Mouse (Mus musculus): Measurements from ENCODE around the gene Zfp423.

The Zfp423 gene

DNA sequence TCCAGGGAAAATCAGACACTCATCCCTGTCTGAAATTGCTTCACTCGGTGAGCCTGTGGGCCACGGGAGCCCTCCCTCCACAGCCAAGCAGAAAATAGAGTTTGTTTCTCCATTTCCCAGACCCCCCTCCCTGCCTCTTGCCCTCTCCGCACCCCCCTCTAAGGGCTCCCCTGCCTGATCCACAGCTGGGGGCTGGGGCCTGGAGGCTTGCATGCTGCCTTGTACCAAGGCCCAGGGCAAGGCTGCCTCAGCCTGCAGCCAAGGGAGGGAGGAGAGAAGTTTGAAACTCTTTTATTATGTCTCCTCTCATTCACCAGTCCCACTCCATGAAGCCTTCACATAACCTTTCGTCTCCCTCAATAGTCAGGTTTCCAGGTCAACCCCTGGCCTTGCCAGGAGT, 224.5 kb downstream of the Zfp423 start:
- H3K4me3 ChIP-seq (replicated peaks; ENCODE audit: low read length): no peak overlapping the region
- no peaks in the 10 kb centered on the region for H3K27me3 ChIP-seq (ENCODE audit: insufficient read depth, low read length)
- TF ChIP-seq CTCF (conservative IDR thresholded peaks at IDR 0.05; ENCODE audit: low read length) (no peak), POU5F1 (IDR thresholded peaks at IDR 0.05; ENCODE audit: borderline replicate concordance, low read length) (no peak), NANOG (IDR thresholded peaks at IDR 0.05; ENCODE audit: borderline replicate concordance, low read length) (no peak)
- no peaks in the 10 kb centered on the region; the same call in 1 of the 2 replicates for H3K4me1 ChIP-seq (replicated peaks; ENCODE audit: low read depth, low read length)
- no peaks in the 10 kb centered on the region for H3K36me3 ChIP-seq (ENCODE audit: insufficient read depth, low read length)
- no peaks in the 10 kb centered on the region for H3K9me3 ChIP-seq (ENCODE audit: low read length)

DNA sequence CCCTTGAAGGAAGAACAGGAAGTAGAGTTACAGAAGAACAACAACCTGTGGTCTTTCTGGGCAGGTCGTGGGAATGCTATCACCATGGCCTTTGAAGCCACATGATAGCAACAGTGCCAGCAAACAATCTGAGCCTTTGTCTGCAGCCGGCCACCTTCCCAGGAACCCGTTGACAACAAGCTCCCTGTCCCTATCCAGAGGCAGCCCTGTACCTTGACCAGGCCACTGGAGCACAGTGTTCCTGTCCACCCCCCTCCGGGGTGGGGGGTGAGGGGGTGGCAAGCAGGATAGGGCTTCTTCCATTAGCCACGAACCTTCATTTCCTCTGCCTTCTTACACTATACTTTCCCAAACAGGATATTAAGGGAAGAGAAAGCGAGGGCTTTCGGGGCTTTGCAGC, 224.9 kb downstream of the Zfp423 start:
- Histone ChIP-seq H3K4me3 (replicated peaks; ENCODE audit: low read length) (no peak overlapping the region), H3K27me3 (ENCODE audit: insufficient read depth, low read length) (no peaks in the 10 kb centered on the region), H3K36me3 (ENCODE audit: insufficient read depth, low read length) (no peaks in the 10 kb centered on the region), H3K4me1 (replicated peaks; ENCODE audit: low read depth, low read length) (no peaks in the 10 kb centered on the region; the same call in 1 of the 2 replicates), H3K9me3 (ENCODE audit: low read length) (no peaks in the 10 kb centered on the region)
- no peak for TF ChIP-seq POU5F1 (IDR thresholded peaks at IDR 0.05; ENCODE audit: borderline replicate concordance, low read length)
- no peak for TF ChIP-seq CTCF (conservative IDR thresholded peaks at IDR 0.05; ENCODE audit: low read length)
- TF ChIP-seq NANOG (IDR thresholded peaks at IDR 0.05; ENCODE audit: borderline replicate concordance, low read length): no peak

DNA sequence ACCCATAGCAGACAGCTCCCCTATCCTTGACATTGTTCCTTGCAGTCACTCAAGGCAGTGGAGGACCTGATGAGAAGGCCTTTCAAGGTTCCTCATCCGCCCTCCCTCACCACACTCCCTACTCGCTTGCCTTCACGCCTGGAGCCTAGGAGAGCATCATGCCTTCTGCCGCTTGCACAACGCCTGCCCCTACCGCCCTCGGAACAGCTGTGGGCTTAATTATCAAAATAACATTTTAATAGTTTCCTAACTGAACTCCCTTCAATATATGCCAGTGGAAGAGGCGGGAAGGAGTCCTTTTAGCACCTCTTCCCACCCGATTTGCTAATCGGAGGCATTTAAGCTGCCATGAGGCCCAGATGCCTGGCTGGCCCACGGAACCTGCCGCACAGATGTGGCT, 228.3 kb downstream of the Zfp423 start:
- Histone ChIP-seq H3K36me3 (ENCODE audit: insufficient read depth, low read length) (peaks cover 6% of the 10 kb centered on the region; the same call in 1 of the 2 replicates), H3K9me3 (ENCODE audit: low read length) (no peaks in the 10 kb centered on the region), H3K27me3 (ENCODE audit: insufficient read depth, low read length) (no peaks in the 10 kb centered on the region), H3K4me3 (replicated peaks; ENCODE audit: low read length) (no peak overlapping the region), H3K4me1 (replicated peaks; ENCODE audit: low read depth, low read length) (no peaks in the 10 kb centered on the region; the same call in 1 of the 2 replicates)
- no peak for TF ChIP-seq CTCF (conservative IDR thresholded peaks at IDR 0.05; ENCODE audit: low read length)
- TF ChIP-seq POU5F1 (IDR thresholded peaks at IDR 0.05; ENCODE audit: borderline replicate concordance, low read length): no peak
- TF ChIP-seq NANOG (IDR thresholded peaks at IDR 0.05; ENCODE audit: borderline replicate concordance, low read length): no peak

DNA sequence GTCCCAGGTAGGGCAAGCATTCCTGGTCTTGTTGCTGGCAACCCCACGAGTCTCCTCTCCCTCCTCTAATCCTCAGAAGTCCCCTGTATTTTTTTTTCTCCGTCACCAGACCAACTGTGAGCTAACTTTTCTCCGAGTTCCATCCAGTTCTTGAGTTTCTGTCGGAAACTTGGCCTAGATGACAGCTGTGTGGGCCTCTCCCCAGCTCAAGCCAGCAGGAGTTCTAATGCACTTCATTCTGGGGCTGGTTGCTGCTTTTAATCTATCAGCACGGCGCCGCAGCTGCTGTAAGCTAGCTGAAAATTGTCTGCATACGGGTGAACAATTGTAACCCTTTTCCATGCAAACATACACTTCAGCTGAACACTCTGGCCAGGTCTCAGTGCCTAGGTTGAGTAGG, 236.4 kb downstream of the Zfp423 start:
- H3K36me3 ChIP-seq (ENCODE audit: insufficient read depth, low read length): no peaks in the 10 kb centered on the region

DNA sequence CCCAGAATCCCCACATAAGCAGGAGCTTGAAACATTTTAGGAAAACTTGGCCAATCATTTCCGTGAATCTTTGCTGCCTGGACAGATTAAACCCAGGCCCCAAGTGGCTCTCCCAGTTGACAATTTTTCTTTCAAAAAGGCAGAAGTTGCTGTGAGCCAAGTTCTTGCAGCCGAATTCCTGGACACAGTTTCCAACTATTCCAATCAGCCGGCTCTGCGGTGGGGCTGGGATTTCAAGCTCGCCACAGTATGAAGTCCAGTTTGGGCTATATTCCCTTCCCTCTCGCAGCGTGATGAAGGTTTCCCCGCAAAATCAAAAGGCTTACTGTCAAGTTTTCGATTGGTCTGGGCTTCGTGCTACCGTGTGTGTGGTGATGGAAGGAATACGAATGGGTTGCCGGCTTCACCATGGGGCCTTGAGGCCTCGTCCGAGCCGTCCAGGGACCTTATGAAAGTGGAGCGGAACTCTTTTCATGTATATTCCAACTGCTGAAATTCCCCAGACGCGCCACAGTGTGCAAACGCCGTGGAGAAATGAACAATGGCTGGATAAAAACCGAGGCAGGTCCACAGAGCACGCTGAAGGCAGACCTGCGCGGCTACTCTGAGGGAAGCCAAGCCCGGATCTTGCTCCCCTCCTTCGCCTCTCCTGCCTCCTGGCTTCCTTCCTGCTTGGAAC, 240.1 kb downstream of the Zfp423 start:
- H3K9me3 ChIP-seq (ENCODE audit: low read length): no peaks in the 10 kb centered on the region
- no peaks in the 10 kb centered on the region for H3K36me3 ChIP-seq (ENCODE audit: insufficient read depth, low read length)
- H3K4me1 ChIP-seq (replicated peaks; ENCODE audit: low read depth, low read length): peaks cover 55% of the 10 kb centered on the region
- 0 out of 2 replicates have a peak, but pooled peaks cover 10% of the 10 kb centered on the region for H3K27me3 ChIP-seq (ENCODE audit: insufficient read depth, low read length)
- TF ChIP-seq CTCF (conservative IDR thresholded peaks at IDR 0.05; ENCODE audit: low read length): no peak
- peak overlapping the region; percentile 64 for H3K4me3 ChIP-seq (replicated peaks; ENCODE audit: low read length)

More for the DNA sequence above, 236.4 kb downstream of the Zfp423 start:
- Histone ChIP-seq H3K9me3 (ENCODE audit: low read length) (no peaks in the 10 kb centered on the region), H3K27me3 (ENCODE audit: insufficient read depth, low read length) (0 out of 2 replicates have a peak, but pooled peaks cover 10% of the 10 kb centered on the region), H3K4me1 (replicated peaks; ENCODE audit: low read depth, low read length) (peaks cover 26% of the 10 kb centered on the region), H3K4me3 (replicated peaks; ENCODE audit: low read length) (no peak overlapping the region)
- no peak for TF ChIP-seq CTCF (conservative IDR thresholded peaks at IDR 0.05; ENCODE audit: low read length)
- TF ChIP-seq NANOG (IDR thresholded peaks at IDR 0.05; ENCODE audit: borderline replicate concordance, low read length): no peak
- TF ChIP-seq POU5F1 (IDR thresholded peaks at IDR 0.05; ENCODE audit: borderline replicate concordance, low read length): no peak

DNA sequence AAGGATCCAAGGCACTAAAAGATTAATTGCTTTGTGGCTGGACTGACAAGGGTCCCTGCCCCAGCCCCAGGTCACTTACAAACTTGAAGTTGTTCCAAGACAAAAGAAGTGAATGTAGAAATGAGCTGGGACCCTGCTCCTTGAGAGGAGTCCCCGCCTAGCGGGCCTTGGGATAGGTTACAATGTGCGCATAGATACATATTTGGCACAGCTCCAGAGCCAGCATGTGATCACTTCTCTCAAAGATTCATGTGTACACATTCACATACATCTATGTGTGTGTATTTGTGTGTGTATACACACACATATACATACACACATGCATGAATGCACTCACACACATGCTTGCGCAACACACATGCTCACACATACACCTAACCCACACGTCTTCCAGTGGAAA, 241.9 kb downstream of the Zfp423 start:
- Histone ChIP-seq H3K4me1 (replicated peaks; ENCODE audit: low read depth, low read length) (peaks cover 61% of the 10 kb centered on the region), H3K27me3 (ENCODE audit: insufficient read depth, low read length) (0 out of 2 replicates have a peak, but pooled peaks cover 10% of the 10 kb centered on the region), H3K4me3 (replicated peaks; ENCODE audit: low read length) (no peak overlapping the region), H3K36me3 (ENCODE audit: insufficient read depth, low read length) (no peaks in the 10 kb centered on the region), H3K9me3 (ENCODE audit: low read length) (no peaks in the 10 kb centered on the region)
- TF ChIP-seq CTCF (conservative IDR thresholded peaks at IDR 0.05; ENCODE audit: low read length) (no peak), NANOG (IDR thresholded peaks at IDR 0.05; ENCODE audit: borderline replicate concordance, low read length) (no peak)

DNA sequence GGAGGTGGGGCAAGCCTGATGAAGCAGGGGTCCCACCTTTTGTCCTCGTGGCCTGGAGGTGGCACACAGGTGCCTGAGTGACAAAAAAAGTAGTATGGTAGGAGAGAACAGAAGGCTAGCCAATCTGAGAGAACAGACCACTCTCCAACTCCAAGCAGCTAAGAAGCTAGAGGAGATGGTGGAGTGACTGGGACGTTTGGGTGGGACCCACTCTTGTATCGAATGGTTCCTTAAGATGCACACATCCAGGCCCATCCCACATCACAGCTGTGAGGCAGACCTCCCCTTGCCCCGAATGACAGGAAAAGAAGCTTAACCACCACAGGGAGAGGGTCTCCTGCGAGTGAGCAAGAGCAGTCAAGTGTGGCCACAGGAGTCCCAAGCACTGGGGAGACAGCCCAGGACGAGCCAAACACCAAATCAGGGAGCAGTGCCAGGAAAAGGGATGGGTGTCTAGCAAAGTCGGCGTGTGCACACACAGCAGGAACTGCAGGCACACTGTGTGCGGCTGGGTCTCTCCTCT, 242.6 kb downstream of the Zfp423 start:
- H3K36me3 ChIP-seq (ENCODE audit: insufficient read depth, low read length): no peaks in the 10 kb centered on the region
- no peaks in the 10 kb centered on the region for H3K9me3 ChIP-seq (ENCODE audit: low read length)
- TF ChIP-seq CTCF (conservative IDR thresholded peaks at IDR 0.05; ENCODE audit: low read length): no peak
- TF ChIP-seq NANOG (IDR thresholded peaks at IDR 0.05; ENCODE audit: borderline replicate concordance, low read length): no peak
- no peak for TF ChIP-seq POU5F1 (IDR thresholded peaks at IDR 0.05; ENCODE audit: borderline replicate concordance, low read length)
- peak overlapping the region; percentile 61 for H3K4me3 ChIP-seq (replicated peaks; ENCODE audit: low read length)
- H3K27me3 ChIP-seq (ENCODE audit: insufficient read depth, low read length): 0 out of 2 replicates have a peak, but pooled peaks cover 10% of the 10 kb centered on the region
- H3K4me1 ChIP-seq (replicated peaks; ENCODE audit: low read depth, low read length): peaks cover 68% of the 10 kb centered on the region

DNA sequence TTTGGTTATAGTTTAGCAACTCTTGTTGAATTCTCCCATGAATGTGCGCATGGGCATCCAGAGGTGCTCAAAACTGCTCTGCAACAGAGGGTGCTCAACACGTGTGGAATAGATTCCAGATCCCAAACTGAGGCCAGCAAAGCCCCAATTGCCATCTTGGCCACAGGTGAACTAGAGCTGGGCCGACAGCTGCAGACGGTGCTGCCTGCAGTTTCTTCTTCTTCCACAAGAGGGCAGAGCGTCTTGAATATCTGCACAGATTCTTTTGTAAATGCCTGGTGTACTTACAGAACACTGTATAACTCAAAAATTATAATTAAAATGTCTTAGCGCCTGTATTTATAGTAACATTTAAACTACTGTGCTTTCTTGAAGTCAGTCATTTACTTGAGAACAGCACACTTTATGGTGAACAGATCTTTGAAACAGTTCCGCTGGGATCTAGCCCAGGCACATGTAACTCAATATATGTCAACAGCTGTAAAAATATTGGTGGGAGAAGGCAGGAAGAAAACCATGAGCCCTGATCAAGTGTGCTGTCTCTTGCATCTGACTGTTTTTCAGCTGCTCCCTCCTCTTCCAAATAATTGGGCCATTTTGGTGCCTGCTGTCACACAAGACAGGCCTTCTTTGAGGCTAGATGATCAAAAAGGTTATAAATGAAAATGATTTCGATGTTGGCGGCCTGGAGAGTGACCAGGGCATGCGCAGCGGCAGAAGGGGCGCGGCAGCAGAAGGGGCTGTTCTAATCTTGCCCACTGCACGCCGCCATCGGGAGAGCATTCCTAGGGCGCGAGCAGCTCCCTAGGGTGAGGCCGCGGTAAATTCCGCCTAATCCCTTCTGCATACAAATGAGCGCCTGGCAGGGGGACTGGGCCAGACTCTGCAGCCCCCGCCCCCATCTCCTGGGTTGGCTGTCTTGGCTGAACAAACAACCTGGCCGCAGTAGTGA, 243.4 kb downstream of the Zfp423 start:
- Histone ChIP-seq H3K36me3 (ENCODE audit: insufficient read depth, low read length) (no peaks in the 10 kb centered on the region), H3K27me3 (ENCODE audit: insufficient read depth, low read length) (0 out of 2 replicates have a peak, but pooled peaks cover 10% of the 10 kb centered on the region), H3K4me3 (replicated peaks; ENCODE audit: low read length) (peak overlapping the region; percentile 61), H3K4me1 (replicated peaks; ENCODE audit: low read depth, low read length) (peaks cover 75% of the 10 kb centered on the region), H3K9me3 (ENCODE audit: low read length) (no peaks in the 10 kb centered on the region)
- peak; percentile 98 for TF ChIP-seq CTCF (conservative IDR thresholded peaks at IDR 0.05; ENCODE audit: low read length)
- TF ChIP-seq NANOG (IDR thresholded peaks at IDR 0.05; ENCODE audit: borderline replicate concordance, low read length): no peak
- TF ChIP-seq POU5F1 (IDR thresholded peaks at IDR 0.05; ENCODE audit: borderline replicate concordance, low read length): no peak
